Mouse (Mus musculus) CD4-positive, CD25-positive, alpha-beta regulatory T cell, adult 4 months (primary cell): ENCODE data around the gene Gm3376. TPM values are rescaled to one million over a fixed set of nuclear protein-coding genes. Genes with fewer than 3 reads are reported as not detected.
"Not testable (repeated sequence)": the region's sequence is repeated elsewhere in the genome, so short reads cannot be mapped to it uniquely, and the experiment has no call there.

Experiments
- ATAC-seq: one replicate; pipeline ENCODE4 v1.8.0; 2017
- polyA plus RNA-seq, 2 experiments: library from polyadenylated mRNA; unstranded; fragments of 100-300 nt; shearing (Covaris generic); gene quantifications; one replicate each; pipeline ENCODE4 v1.2.1; 2017

The Gm3376 gene
- not detected for polyA plus RNA-seq

- ATAC-seq: not testable (repeated sequence)
Measured at GRCm38 (mm10) chrY:3771373-3771772, at the start of gene Gm3376. Gene Gm3376 (plus strand): TSS chrY:3771673.
